Mouse (Mus musculus) intestine, embryonic 14.5 days (tissue): ENCODE measurements around the gene Matn1. TPM values are rescaled to one million over a fixed set of nuclear protein-coding genes. Genes with fewer than 3 reads are reported as not detected.

Experiments
- ATAC-seq: fragments of 200-750 bp; cut with Nextera tagmentation; replicated peaks from 2 replicates; pipeline ENCODE4 v1.8.0; 2017; ENCODE audit warnings: low read depth, moderate number of reproducible peaks, moderate TSS enrichment, moderate library complexity; ENCODE audit not compliant: low FRiP score, low TSS enrichment
- DNase-seq: peaks from one replicate; pipeline ENCODE4 v3.0.0-alpha.2; 2018; ENCODE audit warnings: low spot score
- H3K27ac ChIP-seq: fragments of 300-500 bp; sonication (generic); 2 replicates; pipeline ENCODE4 v1.5.1; 2014; ENCODE audit warnings: low read depth, mild to moderate bottlenecking, control low read depth
- H3K27me3 ChIP-seq: fragments of 300-500 bp; sonication (generic); replicated peaks from 2 replicates; pipeline ENCODE4 v1.6.1; 2014; ENCODE audit warnings: low read length, control low read depth; ENCODE audit not compliant: control insufficient read depth, insufficient read depth
- H3K36me3 ChIP-seq: fragments of 300-500 bp; sonication (generic); 2 replicates; pipeline ENCODE4 v1.6.1; 2014; ENCODE audit warnings: low read length, control low read depth; ENCODE audit not compliant: control insufficient read depth, insufficient read depth
- H3K4me1 ChIP-seq: fragments of 300-500 bp; sonication (generic); replicated peaks from 2 replicates; pipeline ENCODE4 v1.6.1; 2014; ENCODE audit warnings: low read length, control low read depth, mixed read lengths; ENCODE audit not compliant: control insufficient read depth, insufficient read depth
- H3K4me2 ChIP-seq: fragments of 300-500 bp; sonication (generic); 2 replicates; pipeline ENCODE4 v1.6.1; 2014; ENCODE audit warnings: low read length
- H3K4me3 ChIP-seq: fragments of 300-500 bp; sonication (generic); 2 replicates; pipeline ENCODE4 v1.5.1; 2014; ENCODE audit warnings: low read depth, low read length, control low read depth, mixed read lengths
- H3K9ac ChIP-seq: fragments of 300-500 bp; sonication (generic); 2 replicates; pipeline ENCODE4 v1.6.1; 2014; ENCODE audit warnings: mild to moderate bottlenecking, low read length
- H3K9me3 ChIP-seq: fragments of 300-500 bp; sonication (generic); 2 replicates; pipeline ENCODE4 v1.6.1; 2016; ENCODE audit warnings: low read length, control low read depth; ENCODE audit not compliant: control insufficient read depth
- WGBS: fragments of 180-500 bp; shearing (Covaris S2); extraction: QIAGEN DNeasy Blood & Tissue Kit; methylation state at CpG from one replicate; pipeline ENCODE4 v1.1.7; 2014; 5-methylcytosine and 5-hydroxymethylcytosine counted together
- polyA plus RNA-seq: library from polyadenylated mRNA; unstranded; fragments of >200 nt; fragmentation: Nextera tagmentation; extraction: Ambion mirVana; gene quantifications from 2 replicates; pipeline ENCODE4 v1.2.1, GENCODE M21; 2014

Matn1 gene
- polyA plus RNA-seq, 1 experiment from 2014 or later = not detected

DNA sequence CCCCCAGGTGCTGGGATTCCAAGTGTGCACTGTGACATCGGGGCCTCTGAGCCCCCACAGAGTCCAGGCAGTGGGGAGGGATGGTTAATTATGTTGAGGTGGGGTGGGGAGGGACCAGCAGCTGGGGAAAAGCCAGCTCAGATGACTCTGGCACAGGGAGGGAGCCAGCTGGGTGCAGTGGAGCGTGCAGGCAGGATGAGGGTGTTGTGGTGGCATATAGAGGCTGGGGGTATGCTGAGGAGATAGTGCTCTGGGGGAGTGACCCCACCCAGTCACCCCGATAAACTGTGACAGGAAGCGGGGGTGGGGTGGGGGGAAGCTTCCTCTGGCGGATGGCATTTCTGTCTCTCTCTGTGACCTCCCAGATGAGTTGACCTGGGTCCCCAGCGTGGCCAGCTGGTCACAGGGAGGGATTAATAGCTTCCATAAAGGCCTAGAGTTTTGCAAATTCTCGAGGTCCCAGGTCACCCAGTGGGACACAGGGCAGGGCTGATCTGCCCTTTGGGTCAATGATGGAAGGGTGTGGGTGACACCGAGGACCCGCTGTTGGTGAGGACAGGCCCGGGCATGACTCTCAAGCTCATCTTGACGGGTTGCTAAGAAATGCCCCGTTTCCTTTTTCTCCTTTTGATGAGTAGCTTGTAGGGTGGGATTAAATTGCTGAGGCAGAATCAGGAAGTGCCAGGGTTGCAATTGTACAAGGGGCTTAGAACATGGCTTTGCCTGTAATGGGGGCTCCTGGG, 23.1 kb upstream of the Matn1 start:
- Histone ChIP-seq H3K9me3 (no peaks in the 10 kb centered on the region), H3K4me1 (no peaks in the 10 kb centered on the region), H3K27ac (no peak overlapping the region), H3K27me3 (no peaks in the 10 kb centered on the region), H3K4me3 (no peak overlapping the region), H3K9ac (no peak overlapping the region), H3K4me2 (no peak overlapping the region), H3K36me3 (no peaks in the 10 kb centered on the region)
- ATAC-seq (no peak), DNase-seq (no peak)
- WGBS = 50% methylated on average over 12 of the region's 12 CpGs

DNA sequence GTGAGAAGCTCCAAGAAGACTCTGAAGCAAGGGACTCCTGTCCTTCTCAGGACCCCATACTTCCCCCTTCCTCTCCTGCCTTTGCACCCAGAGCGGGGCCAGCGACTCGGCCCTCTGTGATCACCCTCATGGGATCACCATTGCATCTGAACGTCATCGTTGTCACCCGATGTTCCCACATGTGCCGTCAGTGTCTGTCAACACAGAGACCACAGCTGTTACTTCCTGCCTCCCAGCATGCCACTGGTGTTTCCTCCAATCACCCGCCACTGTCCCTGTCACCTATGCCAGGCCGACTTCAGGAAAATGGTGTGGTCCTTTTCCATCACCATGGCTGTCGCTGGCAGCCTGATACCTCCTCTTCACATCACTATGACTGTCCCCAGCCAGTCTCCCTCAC, 22.2 kb upstream of the Matn1 start:
- H3K4me3 ChIP-seq = no peak overlapping the region
- ATAC-seq (no peak), DNase-seq (no peak)
- no peaks in the 10 kb centered on the region for H3K9me3 ChIP-seq
- H3K9ac ChIP-seq = no peak overlapping the region
- H3K36me3 ChIP-seq = no peaks in the 10 kb centered on the region
- H3K27me3 ChIP-seq = no peaks in the 10 kb centered on the region
- H3K4me2 ChIP-seq = no peak overlapping the region
- no peak overlapping the region for H3K27ac ChIP-seq
- WGBS = 79% methylated on average over 10 of the region's 10 CpGs
- H3K4me1 ChIP-seq = no peaks in the 10 kb centered on the region

DNA sequence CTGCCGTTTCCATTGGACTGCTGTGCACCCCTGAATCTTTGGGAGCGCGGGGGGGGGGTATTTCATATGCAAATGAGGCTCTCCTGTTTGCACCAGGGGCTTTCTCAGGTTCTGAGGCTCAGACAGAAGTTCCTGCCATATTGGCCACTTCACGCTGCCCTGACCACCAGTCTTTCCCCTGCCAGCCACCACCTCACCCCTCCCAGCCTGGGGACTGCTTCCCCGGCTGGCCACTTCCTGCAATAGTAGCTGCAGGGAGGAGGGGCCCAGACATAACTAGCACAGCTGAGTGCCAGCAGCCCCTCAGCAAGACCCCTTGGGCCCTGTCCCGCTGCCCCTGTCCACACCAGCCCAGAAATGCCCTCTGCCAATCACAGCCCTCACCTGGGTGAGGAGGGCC, 17.9 kb upstream of the Matn1 start:
- 58% methylated on average over 6 of the region's 6 CpGs for WGBS
- no peaks in the 10 kb centered on the region for H3K9me3 ChIP-seq

DNA sequence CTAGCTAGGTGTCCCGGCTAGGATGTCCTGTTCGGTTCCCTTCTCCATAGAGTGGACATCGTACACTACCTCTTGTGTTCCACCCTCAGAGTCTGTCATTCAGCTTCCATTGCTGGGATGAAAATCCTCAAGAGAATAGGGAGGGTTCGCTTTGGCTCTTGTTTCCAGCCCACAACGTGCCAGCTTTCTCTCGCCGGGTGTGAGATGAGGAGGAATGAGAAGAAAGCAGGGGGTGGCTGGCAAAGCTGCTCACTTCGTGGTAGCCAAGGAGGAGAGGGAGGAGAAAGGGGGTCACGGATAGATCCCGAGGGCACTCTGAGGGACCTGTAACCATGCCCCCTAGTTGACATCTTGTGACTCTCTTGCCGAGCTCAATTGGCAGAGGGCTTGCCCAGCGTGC, 16.4 kb upstream of the Matn1 start:
- Histone ChIP-seq H3K36me3 (no peaks in the 10 kb centered on the region), H3K27me3 (no peaks in the 10 kb centered on the region), H3K9me3 (no peaks in the 10 kb centered on the region), H3K27ac (no peak overlapping the region), H3K4me1 (no peaks in the 10 kb centered on the region), H3K9ac (no peak overlapping the region), H3K4me3 (no peak overlapping the region), H3K4me2 (no peak overlapping the region)
- DNase-seq (no peak), ATAC-seq (no peak)
- 87% methylated on average over 12 of the region's 12 CpGs for WGBS

More for the DNA sequence above, 17.9 kb upstream of the Matn1 start:
- Histone ChIP-seq H3K27me3 (no peaks in the 10 kb centered on the region), H3K4me2 (no peak overlapping the region), H3K4me1 (no peaks in the 10 kb centered on the region), H3K4me3 (no peak overlapping the region), H3K27ac (no peak overlapping the region), H3K9ac (no peak overlapping the region), H3K36me3 (no peaks in the 10 kb centered on the region)
- no peak for DNase-seq
- no peak for ATAC-seq

DNA sequence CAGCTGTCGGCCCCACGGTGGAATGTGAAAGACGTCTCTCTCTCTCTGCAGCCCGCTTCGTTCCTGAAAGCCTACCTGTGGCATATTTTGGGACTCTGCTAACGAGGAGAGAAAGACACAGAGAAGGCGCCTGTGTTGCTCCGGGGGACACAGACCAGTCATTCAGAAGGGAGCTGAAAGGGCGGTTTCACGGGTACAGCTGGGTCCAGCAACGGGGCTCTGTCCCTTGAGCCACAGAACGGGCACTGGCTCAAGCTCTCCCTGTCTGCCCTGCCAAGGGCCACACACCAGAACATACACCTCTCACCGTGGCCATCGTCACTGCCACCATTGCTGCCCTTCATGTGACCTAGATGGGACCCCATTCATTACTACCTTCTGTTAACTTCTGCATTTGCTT, 1.5 kb upstream of the Matn1 start:
- no peaks in the 10 kb centered on the region for H3K36me3 ChIP-seq
- no peak overlapping the region for H3K4me3 ChIP-seq
- H3K9ac ChIP-seq = no peak overlapping the region
- H3K27ac ChIP-seq = no peak overlapping the region
- H3K27me3 ChIP-seq = no peaks in the 10 kb centered on the region
- H3K9me3 ChIP-seq = no peaks in the 10 kb centered on the region
- ATAC-seq = no peak
- no peaks in the 10 kb centered on the region for H3K4me1 ChIP-seq
- H3K4me2 ChIP-seq = no peak overlapping the region
- 45% methylated on average over 14 of the region's 14 CpGs for WGBS
- DNase-seq = no peak

DNA sequence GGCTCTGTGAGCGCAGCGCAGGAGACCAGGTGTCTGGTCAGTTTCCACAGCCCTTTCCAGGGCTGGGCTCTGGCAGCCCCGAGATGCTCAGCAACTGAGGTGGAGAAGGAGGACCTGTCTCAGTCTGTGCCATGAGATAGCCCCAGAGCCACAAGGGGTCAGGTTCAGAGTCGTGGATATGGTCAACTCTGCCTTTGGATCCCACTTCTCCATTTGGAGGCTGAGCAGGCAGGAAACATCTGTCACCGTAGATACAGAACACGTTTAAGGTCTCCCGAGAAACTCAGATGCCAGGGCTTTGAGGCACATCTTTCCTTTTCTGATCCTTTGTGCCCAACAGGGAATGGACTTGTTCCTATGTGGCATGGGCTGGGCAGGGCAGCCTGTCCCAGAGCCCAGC, 594 bp downstream of the Matn1 start:
- no peaks in the 10 kb centered on the region for H3K9me3 ChIP-seq
- no peak overlapping the region for H3K4me3 ChIP-seq
- H3K27ac ChIP-seq = no peak overlapping the region
- no peak overlapping the region for H3K4me2 ChIP-seq
- no peaks in the 10 kb centered on the region for H3K36me3 ChIP-seq
- DNase-seq = no peak
- no peaks in the 10 kb centered on the region for H3K4me1 ChIP-seq
- no peak for ATAC-seq
- no peak overlapping the region for H3K9ac ChIP-seq
- no peaks in the 10 kb centered on the region for H3K27me3 ChIP-seq
- 73% methylated on average over 7 of the region's 7 CpGs for WGBS

DNA sequence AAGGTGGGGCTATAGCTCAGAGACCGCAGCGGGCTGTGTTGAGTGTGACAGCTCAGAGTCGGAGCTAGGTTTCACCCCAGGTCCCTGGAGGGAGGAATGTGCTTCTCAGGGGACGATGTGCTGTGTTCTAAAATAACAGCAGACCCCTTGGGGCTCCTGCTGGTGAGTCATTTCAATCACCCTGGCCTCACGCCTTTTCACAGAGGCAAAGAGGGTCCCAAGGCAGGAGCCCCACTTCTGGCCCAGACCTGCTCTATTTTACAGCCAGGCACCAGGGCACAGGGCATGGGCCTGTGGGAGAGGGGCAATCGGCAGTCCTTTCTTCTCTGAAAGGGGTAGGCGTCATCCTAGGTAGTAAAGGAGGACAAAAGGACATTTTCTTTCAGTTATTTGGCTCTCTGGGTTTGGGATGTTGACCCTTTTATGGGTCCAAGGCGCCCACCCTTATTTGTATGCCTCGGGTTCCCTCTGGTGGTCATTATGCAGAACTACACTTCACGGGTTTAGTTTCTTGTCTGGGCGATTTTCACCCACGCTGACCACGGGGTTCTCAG, 3.0 kb downstream of the Matn1 start:
- H3K4me2 ChIP-seq = no peak overlapping the region
- no peaks in the 10 kb centered on the region for H3K4me1 ChIP-seq
- no peak overlapping the region for H3K4me3 ChIP-seq
- H3K36me3 ChIP-seq = no peaks in the 10 kb centered on the region
- H3K9me3 ChIP-seq = no peaks in the 10 kb centered on the region
- H3K27me3 ChIP-seq = no peaks in the 10 kb centered on the region
- no peak overlapping the region for H3K27ac ChIP-seq
- ATAC-seq (no peak), DNase-seq (peak; percentile 59)
- 17% methylated on average over 13 of the region's 13 CpGs for WGBS
- no peak overlapping the region for H3K9ac ChIP-seq

DNA sequence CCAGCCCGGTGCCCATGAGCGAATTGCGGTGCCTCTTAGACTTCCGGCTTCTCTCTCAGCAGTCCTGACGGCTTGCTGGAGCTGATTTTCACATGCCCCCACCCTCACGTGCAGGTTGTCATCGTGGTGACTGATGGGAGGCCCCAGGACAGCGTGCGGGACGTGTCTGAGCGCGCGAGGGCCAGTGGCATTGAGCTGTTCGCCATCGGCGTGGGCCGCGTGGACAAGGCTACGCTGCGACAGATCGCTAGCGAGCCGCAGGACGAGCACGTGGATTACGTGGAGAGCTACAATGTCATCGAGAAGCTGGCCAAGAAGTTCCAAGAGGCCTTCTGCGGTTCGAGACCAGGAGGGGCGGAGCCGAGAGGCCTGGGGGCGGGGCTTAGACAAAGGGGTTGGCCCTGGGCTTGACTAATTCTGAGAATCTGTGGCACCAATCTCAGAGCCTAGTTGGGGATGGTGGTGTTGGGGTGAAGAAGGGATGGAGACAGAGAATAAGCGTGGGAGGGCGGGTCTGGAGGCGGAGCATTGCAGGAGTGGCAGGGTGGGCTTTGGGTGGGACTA, 5.7 kb downstream of the Matn1 start:
- H3K4me3 ChIP-seq = no peak overlapping the region
- no peaks in the 10 kb centered on the region for H3K27me3 ChIP-seq
- H3K4me1 ChIP-seq = no peaks in the 10 kb centered on the region
- no peaks in the 10 kb centered on the region for H3K36me3 ChIP-seq
- no peaks in the 10 kb centered on the region for H3K9me3 ChIP-seq
- no peak for ATAC-seq
- no peak overlapping the region for H3K27ac ChIP-seq
- DNase-seq = no peak
- H3K4me2 ChIP-seq = no peak overlapping the region
- H3K9ac ChIP-seq = no peak overlapping the region
- 83% methylated on average over 35 of the region's 35 CpGs for WGBS

DNA sequence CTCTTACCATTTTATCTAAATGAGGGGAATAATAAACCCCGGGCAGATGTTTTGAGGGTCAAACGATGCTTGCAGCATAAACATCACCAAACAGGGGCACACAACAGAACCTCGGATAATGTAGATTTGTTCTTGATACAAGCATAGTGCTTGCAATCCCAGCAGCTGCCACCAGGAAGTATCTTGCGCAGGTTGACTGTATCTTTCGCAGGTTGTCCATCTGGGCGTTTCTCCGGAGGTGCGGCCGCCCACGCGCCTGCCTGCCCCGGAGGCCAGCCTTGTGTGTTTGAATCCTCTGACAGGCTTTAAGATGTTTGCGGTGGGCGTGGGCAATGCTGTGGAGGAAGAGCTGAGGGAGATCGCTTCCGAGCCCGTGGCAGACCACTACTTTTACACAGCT, 8.3 kb downstream of the Matn1 start:
- peak; percentile 64 for DNase-seq
- H3K4me2 ChIP-seq = no peak overlapping the region

More for the DNA sequence above, 8.3 kb downstream of the Matn1 start:
- H3K4me1 ChIP-seq = no peaks in the 10 kb centered on the region
- no peak overlapping the region for H3K9ac ChIP-seq
- H3K36me3 ChIP-seq = no peaks in the 10 kb centered on the region
- H3K27ac ChIP-seq = no peak overlapping the region
- no peak overlapping the region for H3K4me3 ChIP-seq
- ATAC-seq = no peak
- WGBS = 32% methylated on average over 17 of the region's 17 CpGs
- H3K9me3 ChIP-seq = no peaks in the 10 kb centered on the region
- H3K27me3 ChIP-seq = no peaks in the 10 kb centered on the region
